ENCODE assay signal across 8 mouse cellular contexts in genomic region chr11:98927438-98928076, GRCm38 (mm10). TPM values are rescaled to one million over a fixed set of nuclear protein-coding genes. Genes with fewer than 3 reads are reported as not detected.
DNase-seq lines count a peak whose midpoint lies in the region; ATAC-seq and TF ChIP-seq lines count a peak whose summit lies in the region.

Rara (plus strand) TSS chr11:98927818.

- in situ Hi-C loops in Patski (cut with MboI; ENCODE audit: low pct_unique_long_range_greater_than_20kb): no loop called here

- 6% methylated on average over 20 of the region's 21 CpGs for WGBS in embryonic facial prominence, embryonic 12.5 days
- 7% methylated on average over 21 of the region's 21 CpGs for WGBS in hindbrain, embryonic 10.5 days
- WGBS in limb, embryonic 13.5 days: 4% methylated on average over 21 of the region's 21 CpGs
- WGBS in neural tube, embryonic 14.5 days: 9% methylated on average over 21 of the region's 21 CpGs

- H3K27me3 ChIP-seq in Patski: no peaks in the 10 kb centered on the region
- no peaks in the 10 kb centered on the region for H3K27me3 ChIP-seq in embryonic facial prominence, embryonic 12.5 days
- H3K27me3 ChIP-seq in hindbrain, embryonic 10.5 days (ENCODE audit: insufficient read depth, poor library complexity, severe bottlenecking): peaks cover 50% of the 10 kb centered on the region
- H3K27me3 ChIP-seq in limb, embryonic 13.5 days: no peaks in the 10 kb centered on the region
- no peaks in the 10 kb centered on the region for H3K27me3 ChIP-seq in neural tube, embryonic 14.5 days (ENCODE audit: control insufficient read depth, insufficient read depth, low read length)

- H3K9ac ChIP-seq in embryonic facial prominence, embryonic 12.5 days: peak within 1 kb of the TSS; percentile 71
- H3K9ac ChIP-seq in limb, embryonic 13.5 days: peak within 1 kb of the TSS; percentile 88
- peak within 1 kb of the TSS; percentile 90 for H3K9ac ChIP-seq in neural tube, embryonic 14.5 days (replicated peaks; ENCODE audit: low read depth, low read length)

- CTCF ChIA-PET in Patski (lab: Charles Lee): interaction anchor here (1.3 kb wide), 1 partner anchor 11 kb away, joined by 4 read pairs; no protein-coding TSS in a partner anchor

- POLR2A ChIA-PET in Patski (lab: Charles Lee): interaction anchor here (0.9 kb wide), 1 partner anchor 32 kb away, joined by 4 read pairs; no protein-coding TSS in a partner anchor

- peak within 1 kb of the TSS; percentile 95 for H3K27ac ChIP-seq in embryonic facial prominence, embryonic 12.5 days
- H3K27ac ChIP-seq in hindbrain, embryonic 10.5 days: peak within 1 kb of the TSS; percentile 91
- H3K27ac ChIP-seq in limb, embryonic 13.5 days: peak within 1 kb of the TSS; percentile 94
- peak within 1 kb of the TSS; percentile 30 for H3K27ac ChIP-seq in neural tube, embryonic 14.5 days (ENCODE audit: low read depth, low read length)

- no peak for ATAC-seq in Patski
- ATAC-seq in embryonic facial prominence, embryonic 12.5 days (ENCODE audit: insufficient number of reproducible peaks, insufficient read depth, low FRiP score, low TSS enrichment): no peak
- no peak for ATAC-seq in limb, embryonic 13.5 days (ENCODE audit: low FRiP score, low read depth)
- no peak for ATAC-seq in neural tube, embryonic 14.5 days (ENCODE audit: low read depth)

- H3K9me3 ChIP-seq in embryonic facial prominence, embryonic 12.5 days: no peaks in the 10 kb centered on the region
- no peaks in the 10 kb centered on the region for H3K9me3 ChIP-seq in hindbrain, embryonic 10.5 days
- H3K9me3 ChIP-seq in limb, embryonic 13.5 days: no peaks in the 10 kb centered on the region
- H3K9me3 ChIP-seq in neural tube, embryonic 14.5 days (ENCODE audit: control insufficient read depth, low read length): no peaks in the 10 kb centered on the region

- no peaks in the 10 kb centered on the region for H3K36me3 ChIP-seq in embryonic facial prominence, embryonic 12.5 days
- peaks cover 4% of the 10 kb centered on the region for H3K36me3 ChIP-seq in hindbrain, embryonic 10.5 days
- no peaks in the 10 kb centered on the region for H3K36me3 ChIP-seq in limb, embryonic 13.5 days
- no peaks in the 10 kb centered on the region for H3K36me3 ChIP-seq in neural tube, embryonic 14.5 days (ENCODE audit: control insufficient read depth, insufficient read depth, low read length)

- DNase-seq in heart, adult 11 months: peak; percentile 92
- DNase-seq in heart, adult 9 months (ENCODE audit: low spot score in 2 of 2): no peak
- DNase-seq in Patski (ENCODE audit: low read depth, low spot score): no peak
- peak; percentile 56 for DNase-seq in hindbrain, embryonic 10.5 days (ENCODE audit: low spot score)
- no peak for DNase-seq in urinary bladder, postnatal 4 days (ENCODE audit: low spot score in 2 of 2)

- peak within 1 kb of the TSS; percentile 88 for H3K4me2 ChIP-seq in embryonic facial prominence, embryonic 12.5 days (replicated peaks)
- H3K4me2 ChIP-seq in limb, embryonic 13.5 days (replicated peaks): peak within 1 kb of the TSS; percentile 94
- peak within 1 kb of the TSS; percentile 86 for H3K4me2 ChIP-seq in neural tube, embryonic 14.5 days (ENCODE audit: low read depth, low read length)

- H3K4me1 ChIP-seq in embryonic facial prominence, embryonic 12.5 days: peaks cover 99% of the 10 kb centered on the region
- peaks cover 98% of the 10 kb centered on the region for H3K4me1 ChIP-seq in hindbrain, embryonic 10.5 days (replicated peaks)
- peaks cover 98% of the 10 kb centered on the region for H3K4me1 ChIP-seq in limb, embryonic 13.5 days
- peaks cover 74% of the 10 kb centered on the region for H3K4me1 ChIP-seq in neural tube, embryonic 14.5 days (ENCODE audit: control insufficient read depth, insufficient read depth, low read length)

- H3K4me3 ChIP-seq in embryonic facial prominence, embryonic 12.5 days: peak within 1 kb of the TSS; percentile 63
- peak within 1 kb of the TSS; percentile 68 for H3K4me3 ChIP-seq in hindbrain, embryonic 10.5 days
- H3K4me3 ChIP-seq in limb, embryonic 13.5 days: peak within 1 kb of the TSS; percentile 70
- peak within 1 kb of the TSS; percentile 65 for H3K4me3 ChIP-seq in neural tube, embryonic 14.5 days (ENCODE audit: low read depth, low read length)

- no peak for TF ChIP-seq CTCF in Patski (IDR thresholded peaks at IDR 0.05)

RNA-seq across cellular contexts. Expression of gene Rara, which starts in this region (rescaled TPM):
- polyA plus RNA-seq in Patski (2021): 31.2 TPM
- polyA plus RNA-seq in embryonic facial prominence, embryonic 12.5 days (2016; fragmentation: Nextera tagmentation; extraction: Ambion mirVana): 48.8 and 49.2 TPM in 2 replicates
- polyA plus RNA-seq in hindbrain, embryonic 10.5 days (2016; fragmentation: Nextera tagmentation; extraction: Ambion mirVana): 28.4 and 53.7 TPM in 2 replicates
- 46.5 and 49.8 TPM in 2 replicates for polyA plus RNA-seq in limb, embryonic 13.5 days (2015; fragmentation: Nextera tagmentation; extraction: Ambion mirVana)
- 22.1 and 22.3 TPM in 2 replicates for polyA plus RNA-seq in neural tube, embryonic 14.5 days (2014; fragmentation: Nextera tagmentation; extraction: Ambion mirVana)

Comparison
In these comparisons a context has a peak if more than half of its experiments do, and no peak if none do; other contexts are left out.
1. DNase-seq: peak in heart, adult 11 months (single experiment) and hindbrain, embryonic 10.5 days (single experiment); none in heart, adult 9 months (0 of 2), Patski (single experiment) and urinary bladder, postnatal 4 days (0 of 2).
2. H3K27ac ChIP-seq: peak in every context shown above with its lines; median percentile 95 in embryonic facial prominence, embryonic 12.5 days; 94 in limb, embryonic 13.5 days; 91 in hindbrain, embryonic 10.5 days; 30 in neural tube, embryonic 14.5 days.
3. Peak in every context shown above with its lines, with median percentiles within 50 percentile points of each other: H3K4me2 ChIP-seq, H3K4me3 ChIP-seq and H3K9ac ChIP-seq.